Mouse (Mus musculus): ENCODE results near the gene Ythdf1. TPM values are rescaled to one million over a fixed set of nuclear protein-coding genes. Genes with fewer than 3 reads are reported as not detected.

The Ythdf1 gene
- total and polyA plus RNA-seq, 3 experiments, result 36.8 to 72.2 TPM; not detected in 1

- Histone ChIP-seq H3K9ac (ENCODE audit: control insufficient read depth, low read depth, low read length, poor library complexity, severe bottlenecking) (no peak overlapping the region), H3K36me3 (ENCODE audit: control insufficient read depth in 1 of 2, insufficient read depth in 2 of 2, low read length in 2 of 2) (no peaks in the 10 kb centered on the region)
Measured at GRCm38 (mm10) chr2:180894029-180894623, 26.6 kb downstream of the Ythdf1 start.

DNA sequence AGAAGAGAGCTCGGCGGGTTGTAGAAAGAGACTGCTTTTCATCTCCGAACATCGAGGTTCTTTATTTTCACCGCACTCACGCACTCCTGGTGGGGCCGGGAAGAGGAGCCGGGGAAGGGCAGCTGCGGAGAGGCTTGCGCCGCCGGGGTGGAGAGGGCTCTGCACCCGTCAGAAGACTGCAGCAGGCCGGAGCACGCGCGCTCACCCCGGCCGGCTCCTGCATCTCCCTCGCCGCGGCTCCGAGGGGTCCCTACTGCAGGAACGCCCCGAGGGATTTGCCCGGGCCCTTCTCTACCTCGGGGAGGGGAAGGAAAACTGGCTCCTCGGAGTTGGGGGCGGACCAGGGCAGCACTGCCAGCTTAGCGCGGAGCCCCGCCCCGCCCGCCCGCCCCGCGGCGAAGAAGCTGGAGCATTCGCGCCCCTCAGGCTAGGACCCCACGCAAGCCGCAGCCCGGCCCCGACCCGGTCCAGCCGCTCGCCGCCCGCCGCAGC, 27.2 kb downstream of the Ythdf1 start:
- Histone ChIP-seq H3K27me3 (ENCODE audit: control insufficient read depth in 1 of 2, insufficient read depth in 2 of 2, low read length in 2 of 2) (no peaks in the 10 kb centered on the region), H3K9me3 (replicated peaks; ENCODE audit: insufficient read depth, low read length) (no peaks in the 10 kb centered on the region), H3K9ac (ENCODE audit: control insufficient read depth, low read depth, low read length, poor library complexity, severe bottlenecking) (no peak overlapping the region), H3K4me1 (ENCODE audit: control insufficient read depth in 1 of 2, insufficient read depth in 2 of 2, low read length in 2 of 2) (no peaks in the 10 kb centered on the region), H3K36me3 (ENCODE audit: control insufficient read depth in 1 of 2, insufficient read depth in 2 of 2, low read length in 2 of 2) (no peaks in the 10 kb centered on the region), H3K79me2 (ENCODE audit: control insufficient read depth, insufficient read depth, low read length, poor library complexity) (no peaks in the 10 kb centered on the region), H3K27ac (ENCODE audit: control insufficient read depth, low read depth, low read length) (no peak overlapping the region), H3K4me3 (ENCODE audit: control insufficient read depth in 1 of 2, insufficient read depth in 1 of 2, low read depth in 2 of 2, low read length in 2 of 2) (no peak overlapping the region)
- no peak for TF ChIP-seq ETS1 (IDR thresholded peaks at IDR 0.05; ENCODE audit: low read depth, low read length)
- no peak for TF ChIP-seq GATA1 (IDR thresholded peaks at IDR 0.05; ENCODE audit: low read depth, low read length)
- TF ChIP-seq NELFE (IDR thresholded peaks at IDR 0.05; ENCODE audit: low read depth, low read length), result no peak
- TF ChIP-seq SIN3A (IDR thresholded peaks at IDR 0.05; ENCODE audit: low read length), result no peak
- no peak for TF ChIP-seq MAZ (IDR thresholded peaks at IDR 0.05; ENCODE audit: low read depth, low read length)
- no peak for TF ChIP-seq POLR2AphosphoS2 (IDR thresholded peaks at IDR 0.05; ENCODE audit: low read length)
- no peak for TF ChIP-seq EP300 (IDR thresholded peaks at IDR 0.05; ENCODE audit: low read depth in 1 of 2, low read length in 2 of 2)
- TF ChIP-seq RAD21 (IDR thresholded peaks at IDR 0.05; ENCODE audit: low read depth, low read length), result no peak
- no peak for TF ChIP-seq MEF2A (IDR thresholded peaks at IDR 0.05; ENCODE audit: extremely low read depth, insufficient replicate concordance, low read depth, low read length, poor library complexity, severe bottlenecking)
- no peak for TF ChIP-seq POLR2AphosphoS5 (IDR thresholded peaks at IDR 0.05; ENCODE audit: borderline replicate concordance, low read depth, low read length)
- TF ChIP-seq TCF12 (IDR thresholded peaks at IDR 0.05; ENCODE audit: low read depth, low read length), result no peak
- TF ChIP-seq MXI1 (IDR thresholded peaks at IDR 0.05; ENCODE audit: low read depth, low read length), result no peak
- no peak for TF ChIP-seq TAL1 (IDR thresholded peaks at IDR 0.05; ENCODE audit: low read length)
- TF ChIP-seq E2F4 (IDR thresholded peaks at IDR 0.05; ENCODE audit: borderline replicate concordance, low read depth, low read length), result no peak
- no peak for TF ChIP-seq ZKSCAN1 (IDR thresholded peaks at IDR 0.05; ENCODE audit: low read depth, low read length)
- no peak for TF ChIP-seq TBP (IDR thresholded peaks at IDR 0.05; ENCODE audit: low read depth, low read length)
- no peak for TF ChIP-seq SMC3 (IDR thresholded peaks at IDR 0.05; ENCODE audit: low read depth, low read length)
- TF ChIP-seq KAT2A (conservative IDR thresholded peaks at IDR 0.05; ENCODE audit: low read depth, low read length), result no peak
- TF ChIP-seq MAFK (IDR thresholded peaks at IDR 0.05; ENCODE audit: borderline replicate concordance, low read depth, low read length), result no peak
- DNase-seq (ENCODE audit: low read depth, low spot score), result no peak

More at GRCm38 (mm10) chr2:180894029-180894623, 26.6 kb downstream of the Ythdf1 start:
- H3K27ac ChIP-seq (ENCODE audit: control insufficient read depth, low read depth, low read length), result no peak overlapping the region
- no peaks in the 10 kb centered on the region for H3K4me1 ChIP-seq (ENCODE audit: control insufficient read depth in 1 of 2, insufficient read depth in 2 of 2, low read length in 2 of 2)
- H3K4me3 ChIP-seq (ENCODE audit: control insufficient read depth in 1 of 2, insufficient read depth in 1 of 2, low read depth in 2 of 2, low read length in 2 of 2), result no peak overlapping the region
- DNase-seq (ENCODE audit: low read depth, low spot score), result no peak
- H3K27me3 ChIP-seq (ENCODE audit: control insufficient read depth in 1 of 2, insufficient read depth in 2 of 2, low read length in 2 of 2), result no peaks in the 10 kb centered on the region
- TF ChIP-seq CTCF (IDR thresholded peaks at IDR 0.05 in 2 of 3, conservative IDR thresholded peaks at IDR 0.05 in 1 of 3; ENCODE audit: control insufficient read depth in 1 of 3, insufficient read depth in 1 of 3, low read depth in 2 of 3, low read length in 3 of 3, poor library complexity in 1 of 3, severe bottlenecking in 1 of 3), result no peak
- no peak for TF ChIP-seq UBTF (IDR thresholded peaks at IDR 0.05; ENCODE audit: borderline replicate concordance, insufficient read depth, low read depth, low read length)
- no peak for TF ChIP-seq EP300 (IDR thresholded peaks at IDR 0.05; ENCODE audit: low read depth in 1 of 2, low read length in 2 of 2)
- no peak for TF ChIP-seq MYB (IDR thresholded peaks at IDR 0.05; ENCODE audit: low read depth, low read length)
- TF ChIP-seq MAFK (IDR thresholded peaks at IDR 0.05; ENCODE audit: borderline replicate concordance, low read depth, low read length), result no peak
- TF ChIP-seq ZMIZ1 (IDR thresholded peaks at IDR 0.05; ENCODE audit: low read depth, low read length), result no peak
- H3K9me3 ChIP-seq (replicated peaks; ENCODE audit: insufficient read depth, low read length), result no peaks in the 10 kb centered on the region
- H3K79me2 ChIP-seq (ENCODE audit: control insufficient read depth, insufficient read depth, low read length, poor library complexity), result no peaks in the 10 kb centered on the region
